Mouse (Mus musculus) hindbrain, embryonic 16.5 days (tissue): ENCODE measurements around the gene Col4a2. TPM values are rescaled to one million over a fixed set of nuclear protein-coding genes. Genes with fewer than 3 reads are reported as not detected.

Source experiments
- ATAC-seq: fragments of 200-750 bp; cut with Nextera tagmentation; 2 replicates; pipeline ENCODE4 v1.8.0; 2017; ENCODE audit warnings: moderate TSS enrichment, moderate library complexity
- H3K27ac ChIP-seq: fragments of 300-500 bp; sonication (generic); 2 replicates; pipeline ENCODE4 v1.5.1; 2014; ENCODE audit warnings: low read depth, mild to moderate bottlenecking, control low read depth, low read length, moderate library complexity
- H3K27me3 ChIP-seq: fragments of 300-500 bp; sonication (generic); replicated peaks from 2 replicates; pipeline ENCODE4 v1.6.1; 2014; ENCODE audit warnings: low read length; ENCODE audit not compliant: control insufficient read depth, insufficient read depth
- H3K36me3 ChIP-seq: fragments of 300-500 bp; sonication (generic); 2 replicates; pipeline ENCODE4 v1.6.1; 2014; ENCODE audit warnings: mild to moderate bottlenecking, low read length, moderate library complexity, mixed read lengths; ENCODE audit not compliant: control insufficient read depth, insufficient read depth
- H3K4me1 ChIP-seq: fragments of 300-500 bp; sonication (generic); 2 replicates; pipeline ENCODE4 v1.6.1; 2014; ENCODE audit warnings: low read depth, low read length; ENCODE audit not compliant: control insufficient read depth, insufficient read depth
- H3K4me2 ChIP-seq: fragments of 300-500 bp; sonication (generic); 2 replicates; pipeline ENCODE4 v1.6.1; 2014; ENCODE audit warnings: mild to moderate bottlenecking, low read length, control low read depth, moderate library complexity
- H3K4me3 ChIP-seq: fragments of 300-500 bp; sonication (generic); 2 replicates; pipeline ENCODE4 v1.5.1; 2014; ENCODE audit warnings: mild to moderate bottlenecking, low read length, control low read depth, moderate library complexity
- H3K9ac ChIP-seq: fragments of 300-500 bp; sonication (generic); 2 replicates; pipeline ENCODE4 v1.6.1; 2014; ENCODE audit warnings: low read depth, mild to moderate bottlenecking, control low read depth, low read length, moderate library complexity
- H3K9me3 ChIP-seq: fragments of 300-500 bp; sonication (generic); 2 replicates; pipeline ENCODE4 v1.6.1; 2014; ENCODE audit warnings: mild to moderate bottlenecking, low read length, moderate library complexity; ENCODE audit not compliant: control insufficient read depth
- WGBS: fragments of 180-500 bp; shearing (Covaris S2); extraction: QIAGEN DNeasy Blood & Tissue Kit; methylation state at CpG from one replicate; pipeline ENCODE4 v1.1.7; 2014; 5-methylcytosine and 5-hydroxymethylcytosine counted together
- polyA plus RNA-seq: library from polyadenylated mRNA; unstranded; fragments of >200 nt; fragmentation: Nextera tagmentation; extraction: Ambion mirVana; gene quantifications from 2 replicates; pipeline ENCODE4 v1.2.1, GENCODE M21; 2015

Col4a2 gene
- polyA plus RNA-seq, 1 experiment from 2014 or later, result 28.9 TPM

DNA sequence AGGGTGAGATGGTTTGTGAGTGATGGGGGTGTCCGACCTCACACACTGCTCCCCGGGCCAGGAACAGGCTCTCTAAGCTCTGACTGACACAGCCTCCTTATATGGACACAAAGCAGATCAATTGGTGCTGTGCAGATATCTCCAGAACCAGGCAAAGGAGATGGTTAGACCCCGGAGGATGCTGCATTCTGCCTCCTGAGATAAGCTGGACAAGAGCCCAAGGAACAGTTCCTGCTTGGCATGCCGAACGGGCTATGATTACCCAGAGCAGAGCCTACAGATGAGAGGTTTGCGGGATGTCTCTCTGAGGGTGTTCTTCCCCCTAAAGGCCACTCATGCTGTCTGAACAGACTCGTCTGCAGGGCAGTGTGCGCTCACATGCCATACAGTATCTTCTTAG, 44.2 kb downstream of the Col4a2 start:
- H3K4me2 ChIP-seq, result no peak overlapping the region
- WGBS, result 76% methylated on average over 8 of the region's 8 CpGs
- no peak overlapping the region for H3K9ac ChIP-seq
- H3K4me3 ChIP-seq, result no peak overlapping the region
- no peak for ATAC-seq
- H3K27me3 ChIP-seq, result no peaks in the 10 kb centered on the region
- no peaks in the 10 kb centered on the region for H3K9me3 ChIP-seq
- peaks cover 3% of the 10 kb centered on the region; the same call in 1 of the 2 replicates for H3K4me1 ChIP-seq
- H3K27ac ChIP-seq, result no peak overlapping the region
- H3K36me3 ChIP-seq, result no peaks in the 10 kb centered on the region

DNA sequence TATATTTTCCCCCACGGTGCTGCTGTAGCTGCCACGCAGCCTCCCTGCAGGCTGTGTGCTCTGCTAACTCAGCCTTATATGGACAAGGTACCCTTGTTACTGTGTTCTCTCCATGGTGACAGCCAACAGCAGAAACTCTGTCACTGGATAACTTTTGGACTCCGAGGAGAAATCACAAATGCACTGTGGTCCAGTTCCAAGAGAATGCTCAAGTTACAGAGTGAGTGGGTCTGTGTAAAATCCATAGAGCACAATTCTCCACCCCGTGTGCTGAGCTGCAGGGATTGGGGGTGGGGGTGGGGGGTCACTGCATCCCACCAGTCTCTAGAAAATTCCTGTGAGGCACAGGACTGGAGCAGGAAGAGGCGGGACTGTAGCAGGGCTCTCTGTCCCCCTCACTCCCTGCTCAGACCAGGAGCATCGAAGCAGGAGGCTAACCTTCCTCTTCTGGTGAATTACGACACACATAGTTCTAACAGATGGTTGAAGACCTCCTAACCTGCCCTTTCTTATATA, 45.4 kb downstream of the Col4a2 start:
- WGBS, result 41% methylated on average over 7 of the region's 7 CpGs
- Histone ChIP-seq H3K4me1 (peaks cover 14% of the 10 kb centered on the region), H3K9ac (no peak overlapping the region), H3K27me3 (no peaks in the 10 kb centered on the region), H3K36me3 (no peaks in the 10 kb centered on the region), H3K27ac (no peak overlapping the region), H3K4me3 (no peak overlapping the region), H3K4me2 (no peak overlapping the region), H3K9me3 (no peaks in the 10 kb centered on the region)
- ATAC-seq, result no peak

DNA sequence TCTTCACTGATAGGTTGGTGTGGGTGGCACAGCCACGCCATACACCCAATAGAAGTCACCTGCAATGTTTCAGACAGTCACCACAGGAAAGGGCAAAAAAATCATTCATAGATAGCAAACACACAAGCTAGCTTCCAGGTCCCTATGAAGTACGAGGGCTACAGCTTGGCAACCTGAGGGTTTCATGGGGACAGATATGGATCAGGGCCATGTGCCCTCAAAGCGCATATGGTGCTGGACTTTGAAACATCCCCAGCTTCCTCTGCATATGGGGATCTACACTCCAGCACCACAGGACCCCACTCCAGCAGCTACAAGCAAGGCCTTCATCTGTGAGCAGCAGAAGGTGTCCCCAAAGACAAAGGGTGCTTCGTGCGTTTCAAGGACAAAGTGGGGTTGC, 47.2 kb downstream of the Col4a2 start:
- Histone ChIP-seq H3K4me3 (no peak overlapping the region), H3K9me3 (no peaks in the 10 kb centered on the region), H3K9ac (no peak overlapping the region), H3K36me3 (no peaks in the 10 kb centered on the region), H3K27ac (no peak overlapping the region), H3K4me1 (peaks cover 17% of the 10 kb centered on the region), H3K27me3 (no peaks in the 10 kb centered on the region), H3K4me2 (no peak overlapping the region)
- 79% methylated on average over 5 of the region's 5 CpGs for WGBS
- ATAC-seq, result no peak

DNA sequence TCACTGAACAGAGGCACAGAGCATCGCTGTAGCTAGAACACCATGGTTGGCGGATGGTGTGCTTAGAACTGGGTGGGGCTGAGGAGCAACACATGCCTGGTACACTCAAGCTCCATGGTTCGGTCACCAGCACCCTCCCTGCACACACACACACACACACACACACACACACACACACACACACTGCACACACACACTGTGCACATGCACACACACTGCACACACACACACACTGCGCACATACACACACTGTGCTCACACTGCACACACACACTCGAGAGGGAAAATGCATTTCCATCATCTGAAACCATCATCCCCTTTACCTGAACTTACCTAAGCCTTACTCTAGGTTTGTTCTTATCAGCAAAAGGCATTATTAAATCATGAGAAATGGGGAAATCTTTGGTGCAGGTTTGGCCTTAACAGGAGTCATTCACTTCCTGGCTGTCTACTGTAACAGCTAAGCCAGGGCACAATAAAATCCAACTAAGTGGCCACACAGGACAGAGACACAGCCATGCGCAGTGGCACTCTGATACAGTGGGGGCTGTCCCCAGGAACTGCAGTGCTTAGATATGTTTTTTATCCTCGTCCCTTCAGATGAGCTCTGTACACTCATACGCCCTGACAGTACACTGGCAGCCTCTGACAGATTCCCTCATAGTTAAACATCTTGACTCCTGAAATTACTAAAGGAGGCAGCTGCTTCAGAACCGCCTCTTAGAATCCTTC, 49.1 kb downstream of the Col4a2 start:
- 61% methylated on average over 9 of the region's 9 CpGs for WGBS
- Histone ChIP-seq H3K9ac (peak overlapping the region; percentile 11; the same call in 1 of the 2 replicates), H3K36me3 (no peaks in the 10 kb centered on the region), H3K4me2 (no peak overlapping the region), H3K4me1 (peaks cover 17% of the 10 kb centered on the region), H3K27ac (no peak overlapping the region; the same call in 1 of the 2 replicates), H3K9me3 (no peaks in the 10 kb centered on the region), H3K4me3 (no peak overlapping the region), H3K27me3 (no peaks in the 10 kb centered on the region)
- ATAC-seq, result peak; percentile 59; the same call in 1 of the 2 replicates

DNA sequence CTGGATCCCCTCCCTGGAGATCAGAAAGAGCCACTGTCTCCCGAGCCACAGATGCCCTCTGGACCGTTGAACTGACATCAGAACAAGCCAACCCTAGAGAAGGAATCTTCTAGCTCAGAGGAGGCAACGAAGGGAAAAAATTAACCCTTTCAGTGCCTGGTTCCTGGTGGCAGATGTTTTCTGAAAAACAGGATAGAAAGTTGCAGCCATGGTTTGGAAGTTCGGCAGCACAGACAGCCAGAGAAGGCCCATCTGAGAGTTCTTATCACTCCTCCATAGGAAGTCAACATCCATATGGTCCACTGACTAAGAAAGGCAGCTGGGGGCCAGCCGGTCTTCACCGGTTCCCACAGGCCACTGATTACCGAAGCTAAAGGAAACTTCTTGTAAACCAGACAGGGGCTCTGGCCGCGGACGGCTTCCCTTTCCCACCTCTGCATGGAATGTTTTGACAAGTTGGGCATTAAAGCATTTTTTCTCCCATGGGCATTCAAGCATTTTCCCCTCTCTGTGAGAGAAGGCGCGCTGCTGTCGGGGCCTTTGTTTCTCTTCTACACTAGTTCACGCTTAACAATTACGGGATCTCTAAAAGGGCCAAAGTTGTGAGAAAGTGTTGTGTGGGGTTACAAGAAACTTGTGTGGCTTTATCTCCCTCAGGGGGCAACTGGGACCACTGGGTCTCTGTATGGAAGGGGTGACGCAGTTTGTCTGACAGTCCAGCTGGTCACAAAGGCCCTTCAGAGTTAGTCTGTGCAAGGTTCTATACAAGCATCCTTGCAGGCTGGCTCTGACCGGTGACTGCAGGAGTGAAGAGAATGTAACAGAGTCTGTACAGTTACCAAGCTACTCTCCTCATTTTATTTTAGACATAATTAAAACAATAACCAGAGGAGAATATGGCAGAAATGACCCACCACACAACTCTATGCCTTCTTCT, 49.9 kb downstream of the Col4a2 start:
- 8% methylated on average over 17 of the region's 17 CpGs for WGBS
- H3K4me3 ChIP-seq, result no peak overlapping the region
- no peak overlapping the region for H3K4me2 ChIP-seq
- H3K4me1 ChIP-seq, result peaks cover 17% of the 10 kb centered on the region
- H3K9ac ChIP-seq, result peak overlapping the region; percentile 11; the same call in 1 of the 2 replicates
- no peaks in the 10 kb centered on the region for H3K9me3 ChIP-seq
- ATAC-seq, result no peak; the same call in 1 of the 2 replicates
- H3K27ac ChIP-seq, result no peak overlapping the region; the same call in 1 of the 2 replicates
- H3K27me3 ChIP-seq, result no peaks in the 10 kb centered on the region
- no peaks in the 10 kb centered on the region for H3K36me3 ChIP-seq

DNA sequence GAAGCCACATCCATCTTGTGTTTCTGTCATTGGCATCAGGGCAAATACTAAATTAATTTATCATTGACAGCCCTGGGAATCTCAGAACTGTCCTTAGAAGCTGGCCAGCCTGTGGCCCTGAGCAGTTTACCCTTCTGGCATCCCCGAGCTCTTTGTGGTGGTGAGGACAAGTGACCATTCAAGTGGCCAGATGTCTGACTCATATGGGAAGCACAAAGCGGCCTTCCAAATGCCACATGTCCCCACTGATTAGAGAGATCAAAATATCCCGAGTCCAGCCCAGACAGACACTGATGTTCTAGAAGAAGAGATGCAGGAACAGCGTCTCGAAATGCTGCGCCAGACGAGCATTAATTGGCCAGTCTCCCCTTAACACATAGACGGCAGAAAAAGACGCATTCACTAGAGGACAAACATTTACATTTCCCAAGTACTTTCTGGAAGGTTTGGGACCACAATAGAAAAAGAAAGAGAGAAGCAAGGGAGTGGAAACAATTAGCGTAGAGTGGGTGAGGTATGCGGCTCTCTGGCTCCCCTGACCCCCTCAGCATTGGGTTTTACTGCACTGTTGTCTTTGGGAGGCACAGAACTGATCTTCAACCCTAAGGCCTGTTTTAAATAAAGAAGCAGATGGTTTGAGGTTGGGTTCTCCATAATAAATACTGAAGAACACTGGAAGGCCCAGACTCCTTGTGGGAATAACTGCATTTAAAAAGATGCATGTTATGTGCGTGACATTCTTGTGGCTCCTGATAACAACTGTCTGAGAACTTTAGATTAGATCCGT, 50.9 kb downstream of the Col4a2 start:
- Histone ChIP-seq H3K27ac (no peak overlapping the region), H3K36me3 (no peaks in the 10 kb centered on the region), H3K4me2 (no peak overlapping the region), H3K9me3 (no peaks in the 10 kb centered on the region), H3K4me3 (no peak overlapping the region), H3K27me3 (no peaks in the 10 kb centered on the region), H3K9ac (no peak overlapping the region), H3K4me1 (peaks cover 14% of the 10 kb centered on the region)
- ATAC-seq, result no peak
- WGBS, result 61% methylated on average over 13 of the region's 13 CpGs

DNA sequence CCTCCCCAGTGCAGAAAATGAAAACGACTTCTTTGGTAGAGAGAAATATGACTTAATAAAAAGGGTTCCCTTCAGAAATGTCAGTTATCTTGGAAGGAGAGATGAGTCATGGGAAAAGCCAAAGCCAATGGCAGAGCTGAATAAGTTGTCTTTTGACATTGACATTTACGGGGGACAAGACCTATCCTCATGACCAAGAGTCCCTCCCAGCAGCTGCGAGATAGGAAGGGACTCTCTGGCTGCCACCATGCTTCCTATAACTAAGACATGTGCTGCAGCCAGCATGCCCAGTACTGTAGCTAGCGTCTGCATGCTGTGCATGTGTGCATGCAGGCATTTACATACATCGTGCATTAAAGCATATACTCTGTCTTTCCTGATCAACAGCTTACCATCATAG, 53.6 kb downstream of the Col4a2 start:
- Histone ChIP-seq H3K36me3 (no peaks in the 10 kb centered on the region), H3K27me3 (no peaks in the 10 kb centered on the region), H3K9me3 (no peaks in the 10 kb centered on the region), H3K4me2 (no peak overlapping the region), H3K4me1 (peaks cover 14% of the 10 kb centered on the region), H3K9ac (no peak overlapping the region), H3K4me3 (no peak overlapping the region), H3K27ac (no peak overlapping the region)
- no peak for ATAC-seq
- 75% methylated on average over 5 of the region's 5 CpGs for WGBS

DNA sequence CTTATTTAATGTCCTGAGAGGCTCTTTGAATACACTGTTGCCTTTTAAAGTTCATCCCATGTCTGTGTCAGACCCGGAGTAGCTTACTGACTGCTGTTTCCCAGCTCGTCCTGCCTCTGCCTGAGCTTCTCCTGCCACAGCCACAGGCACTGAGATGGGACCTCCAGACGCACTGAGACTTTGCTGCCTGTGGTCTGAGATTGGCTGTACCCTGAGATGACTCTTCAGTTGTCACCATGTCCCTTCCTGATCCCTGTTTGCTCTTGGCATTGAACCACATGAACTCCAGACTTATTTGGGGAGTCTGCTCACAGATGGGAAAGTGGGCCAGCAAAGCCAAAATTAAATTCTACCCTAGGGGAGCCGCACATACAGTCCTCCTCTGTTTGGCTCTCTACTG, 54.1 kb downstream of the Col4a2 start:
- WGBS, result 86% methylated on average over 4 of the region's 4 CpGs
- ATAC-seq, result no peak
- Histone ChIP-seq H3K27me3 (no peaks in the 10 kb centered on the region), H3K4me3 (no peak overlapping the region), H3K9me3 (no peaks in the 10 kb centered on the region), H3K27ac (no peak overlapping the region), H3K9ac (no peak overlapping the region), H3K36me3 (no peaks in the 10 kb centered on the region), H3K4me1 (peaks cover 14% of the 10 kb centered on the region), H3K4me2 (no peak overlapping the region)
